Comparison of ENCODE assay signal across 19 mouse cellular contexts in genomic region chr10:120759883-120760282, GRCm38 (mm10).
A peak's percentile ranks its signal among the peaks of the same experiment; 100 is the strongest.
DNase-seq lines count a peak whose midpoint lies in the region; ATAC-seq lines count a peak whose summit lies in the region.
"Had no signal": no experiment of that assay in that cellular context is flagged by ENCODE, and none has a peak within 500 bp of the region (broad histone marks: within the 10 kb centered on the region; RNA-seq: fewer than 3 reads in every experiment).

No protein-coding gene starts in this region.

- H3K4me3 ChIP-seq in heart, embryonic 12.5 days, result no peak overlapping the region
- H3K4me3 ChIP-seq in heart, embryonic 10.5 days, result no peak overlapping the region

- H3K4me1 ChIP-seq in heart, embryonic 12.5 days (replicated peaks), result peaks cover 33% of the 10 kb centered on the region
- H3K4me1 ChIP-seq in heart, embryonic 10.5 days, result peaks cover 24% of the 10 kb centered on the region

- no peaks in the 10 kb centered on the region for H3K9me3 ChIP-seq in heart, embryonic 12.5 days (replicated peaks)
- no peaks in the 10 kb centered on the region for H3K9me3 ChIP-seq in heart, embryonic 10.5 days

- no peak overlapping the region; the same call in 1 of the 2 replicates for H3K27ac ChIP-seq in heart, embryonic 12.5 days (ENCODE audit: poor library complexity, severe bottlenecking)
- 0 out of 2 replicates have a peak overlapping the region, but pooled peaks have one; percentile 42 for H3K27ac ChIP-seq in heart, embryonic 10.5 days

- H3K4me2 ChIP-seq in heart, embryonic 12.5 days, result no peak overlapping the region

- no peak overlapping the region for H3K9ac ChIP-seq in heart, embryonic 12.5 days

- WGBS in heart, embryonic 12.5 days, result 89% methylated on average over 6 of the region's 6 CpGs
- 86% methylated on average over 6 of the region's 6 CpGs for WGBS in heart, embryonic 10.5 days

- ATAC-seq in heart, embryonic 12.5 days (ENCODE audit: insufficient number of reproducible peaks, low FRiP score), result no peak
- ATAC-seq: activated CD4-positive, CD25-positive, alpha-beta regulatory T cell, adult 4 months; CD4-positive, CD25-positive, alpha-beta regulatory T cell, adult 4 months; Patski had no signal

- H3K36me3 ChIP-seq in heart, embryonic 12.5 days, result no peaks in the 10 kb centered on the region
- H3K36me3 ChIP-seq in heart, embryonic 10.5 days, result no peaks in the 10 kb centered on the region
- H3K36me3 ChIP-seq: G1E had no signal

- peak; percentile 68 for DNase-seq in heart, adult 11 months
- DNase-seq in heart, embryonic 10.5 days (ENCODE audit: low spot score), result no peak
- DNase-seq in heart, adult 9 months (ENCODE audit: low spot score in 2 of 2), result no peak
- DNase-seq: adrenal gland, adult 2 months; adrenal gland, adult 8-10 months; adrenal gland, postnatal 10 days; adrenal gland, postnatal 14 days; adrenal gland, postnatal 25 days; adrenal gland, postnatal 36 days; B cell, adult 2 months; cerebellum, adult 11 months; cerebellum, adult 11-12 months; cerebellum, adult 18-20 months had no signal

- H3K27me3 ChIP-seq in heart, embryonic 12.5 days (replicated peaks), result no peaks in the 10 kb centered on the region
- H3K27me3 ChIP-seq in heart, embryonic 10.5 days (ENCODE audit: insufficient read depth, poor library complexity, severe bottlenecking), result no peaks in the 10 kb centered on the region
- H3K27me3 ChIP-seq: CH12.LX, Patski had no signal
